Mouse (Mus musculus): ENCODE results near the gene Gm26741.
"Not testable (repeated sequence)": the region's sequence is repeated elsewhere in the genome, so short reads cannot be mapped to it uniquely, and the experiment has no call there.

Gene Gm26741

DNA sequence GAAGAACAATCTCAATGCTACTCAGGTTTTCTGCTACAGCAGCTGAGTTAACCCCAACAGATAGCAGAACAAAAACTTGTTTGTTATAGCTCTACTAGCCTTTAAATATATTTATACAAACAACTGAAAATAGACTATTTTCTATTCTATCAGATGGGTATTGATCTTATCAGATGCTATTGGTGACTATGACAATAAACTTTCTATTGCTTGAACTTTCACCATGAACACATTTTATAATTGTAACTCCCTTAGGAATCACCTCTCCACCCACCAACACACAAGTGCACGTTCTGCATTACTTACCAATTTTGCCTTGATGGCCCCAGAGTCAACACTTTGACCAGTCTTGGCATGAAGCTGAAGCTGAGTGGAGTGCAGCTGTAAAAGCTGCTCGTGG lies at the start of gene Gm26741:
Gene Gm26741 (plus strand): TSS at position 301 of the 400 bp plus-strand sequence.
- no peak for DNase-seq (ENCODE audit: low spot score)

DNA sequence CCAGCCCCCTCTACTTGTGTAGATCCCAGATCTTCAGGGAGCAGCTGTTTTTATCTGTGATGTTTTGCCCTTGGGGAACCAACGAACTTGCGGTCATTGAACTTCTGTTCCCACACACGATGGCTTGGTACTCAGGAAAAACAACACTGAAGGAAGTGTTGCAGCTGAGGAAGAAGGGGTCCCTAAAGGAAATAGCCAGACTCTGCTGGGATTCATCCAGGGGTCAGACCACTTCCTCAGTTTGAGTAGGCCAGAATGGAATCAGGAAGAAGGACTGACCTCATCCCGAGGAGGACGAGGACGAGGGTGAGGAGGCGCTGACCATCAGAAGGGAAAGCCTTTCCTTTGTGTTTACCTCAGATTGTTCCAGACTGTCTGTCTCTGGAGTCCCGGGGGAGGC lies 49.4 kb upstream of the Gm26741 start:
- DNase-seq (ENCODE audit: low spot score) = no peak

DNA sequence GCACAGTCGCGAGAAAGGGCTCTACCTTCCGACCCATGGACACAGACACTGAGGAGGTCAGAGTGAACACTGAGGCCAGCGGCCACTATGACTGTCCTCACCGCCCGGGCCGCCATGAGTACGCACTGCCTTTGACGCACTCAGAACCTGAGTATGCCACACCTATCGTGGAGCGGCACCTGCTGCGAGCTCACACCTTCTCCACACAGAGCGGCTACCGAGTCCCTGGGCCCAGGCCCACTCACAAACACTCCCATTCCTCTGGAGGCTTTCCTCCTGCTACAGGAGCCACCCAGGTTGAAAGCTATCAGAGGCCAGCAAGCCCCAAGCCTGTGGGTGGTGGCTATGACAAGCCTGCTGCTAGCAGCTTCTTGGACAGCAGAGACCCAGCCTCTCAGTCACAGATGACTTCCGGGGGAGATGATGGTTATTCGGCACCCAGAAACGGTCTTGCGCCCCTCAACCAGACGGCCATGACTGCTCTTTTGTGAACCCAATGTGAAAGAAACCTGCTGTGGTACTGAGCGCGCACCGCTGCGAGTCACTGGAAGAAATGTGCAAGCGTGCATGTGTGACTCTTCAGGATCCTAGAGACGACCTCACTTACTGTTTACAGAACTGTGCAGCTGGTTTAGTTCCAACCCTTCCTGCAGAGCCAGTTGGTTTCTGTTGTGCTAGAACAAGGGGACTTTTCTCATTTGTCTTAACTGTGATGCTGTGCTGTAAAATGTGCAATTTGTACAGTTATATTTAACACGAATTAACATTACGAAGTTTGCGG lies 38.9 kb upstream of the Gm26741 start:
- DNase-seq (ENCODE audit: low spot score) = no peak

DNA sequence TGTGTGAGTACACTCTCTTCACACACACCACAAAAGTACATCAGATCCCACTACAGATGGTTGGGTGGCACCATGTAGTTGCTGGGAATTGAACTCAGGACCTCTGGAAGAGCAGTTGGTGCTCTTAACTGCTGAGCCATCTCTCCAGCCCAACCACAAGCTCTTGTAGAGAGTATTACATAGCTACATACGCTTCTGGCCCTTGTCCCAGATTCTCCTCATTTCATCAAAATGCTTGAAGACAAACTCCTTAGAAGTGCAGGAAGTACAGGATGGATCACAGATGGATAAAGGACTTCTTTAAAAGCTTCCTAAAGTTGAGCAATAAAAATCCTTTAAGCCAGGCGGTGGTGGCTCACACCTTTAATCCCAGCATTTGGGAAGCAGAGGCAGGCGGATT lies 36.6 kb upstream of the Gm26741 start:
- DNase-seq (ENCODE audit: low spot score) = no peak

DNA sequence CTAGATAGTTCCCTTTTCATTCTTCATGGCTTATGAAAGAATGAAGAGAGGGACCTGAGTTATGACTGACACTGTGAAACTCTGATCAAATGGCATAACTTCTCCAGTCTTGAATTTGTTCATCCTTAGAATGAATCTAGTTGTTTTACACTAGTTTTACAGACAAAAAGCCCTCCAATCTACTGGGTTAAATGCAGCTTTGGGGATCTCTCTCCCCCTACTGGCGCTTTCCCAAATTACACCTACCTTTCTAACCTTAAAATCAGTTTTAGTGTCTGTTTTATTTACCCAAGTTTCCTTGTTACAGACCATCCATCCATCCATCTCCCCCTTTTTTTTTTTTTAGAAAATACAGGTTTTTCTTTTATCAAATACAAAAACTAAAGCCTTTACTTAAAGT lies 27.6 kb upstream of the Gm26741 start:
- DNase-seq (ENCODE audit: low spot score) = peak; percentile 40

DNA sequence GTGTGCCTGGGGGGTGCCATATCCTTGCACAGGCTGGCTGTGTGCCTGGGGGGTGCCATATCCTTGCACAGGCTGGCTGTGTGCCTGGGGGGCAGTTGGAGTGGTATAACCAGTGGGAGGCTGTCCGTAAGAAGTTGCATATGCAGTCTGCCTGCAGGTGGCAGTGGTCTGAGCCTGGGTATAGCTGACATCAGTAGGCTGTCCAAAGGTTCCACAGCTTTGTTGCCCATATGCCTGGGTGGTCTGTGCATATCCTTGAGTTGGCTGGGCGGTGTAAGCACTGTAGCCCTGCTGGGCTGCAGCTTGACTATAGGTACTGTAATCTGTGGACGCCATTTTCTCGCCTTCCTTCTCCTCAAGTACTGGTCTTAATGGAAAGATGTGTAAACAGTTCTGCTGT lies 15.2 kb upstream of the Gm26741 start:
- DNase-seq (ENCODE audit: low spot score) = not testable (repeated sequence)

DNA sequence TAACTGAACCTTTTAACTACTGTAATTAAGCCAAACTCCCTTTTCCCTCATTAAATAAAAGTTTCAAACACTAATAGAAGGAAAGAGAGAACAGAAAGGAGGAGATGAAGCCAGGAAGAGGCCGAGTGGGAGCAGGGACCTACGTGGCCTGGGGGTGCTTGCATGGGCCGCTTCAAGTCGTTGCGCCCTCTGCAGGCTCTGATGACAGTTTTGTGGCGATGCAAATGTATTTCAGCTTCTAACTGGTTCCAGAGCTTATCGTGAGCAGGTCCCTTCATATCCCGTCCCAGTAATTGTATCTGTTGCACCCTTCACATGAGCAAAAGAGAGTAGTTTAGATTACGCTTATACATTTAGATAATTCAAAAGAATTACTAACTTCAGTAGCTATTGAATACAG lies 5.4 kb upstream of the Gm26741 start:
- DNase-seq (ENCODE audit: low spot score) = no peak

DNA sequence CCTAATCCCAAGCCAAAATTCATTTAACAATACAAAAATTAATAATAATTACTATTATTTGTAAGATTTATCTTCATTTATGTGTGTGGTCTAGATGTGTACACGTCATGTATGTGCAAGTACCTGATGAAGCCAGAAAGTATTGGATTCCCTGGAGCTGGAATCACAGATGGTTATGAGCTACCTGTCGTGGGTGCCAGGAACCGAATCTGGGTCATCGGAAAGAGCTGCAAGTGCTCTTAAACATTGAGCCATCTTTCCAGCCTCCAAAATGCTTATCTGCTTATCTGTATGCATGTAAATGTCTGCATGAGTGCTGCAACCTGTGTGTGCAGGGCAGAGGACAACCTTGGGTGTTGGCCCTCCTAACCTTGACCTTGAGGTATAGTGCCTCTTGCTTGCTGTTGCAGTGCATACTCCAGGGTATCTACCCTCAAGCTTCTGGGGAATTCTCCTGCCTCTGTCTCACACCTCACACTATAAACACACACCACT lies 1.7 kb downstream of the Gm26741 start:
- no peak for DNase-seq (ENCODE audit: low spot score)

DNA sequence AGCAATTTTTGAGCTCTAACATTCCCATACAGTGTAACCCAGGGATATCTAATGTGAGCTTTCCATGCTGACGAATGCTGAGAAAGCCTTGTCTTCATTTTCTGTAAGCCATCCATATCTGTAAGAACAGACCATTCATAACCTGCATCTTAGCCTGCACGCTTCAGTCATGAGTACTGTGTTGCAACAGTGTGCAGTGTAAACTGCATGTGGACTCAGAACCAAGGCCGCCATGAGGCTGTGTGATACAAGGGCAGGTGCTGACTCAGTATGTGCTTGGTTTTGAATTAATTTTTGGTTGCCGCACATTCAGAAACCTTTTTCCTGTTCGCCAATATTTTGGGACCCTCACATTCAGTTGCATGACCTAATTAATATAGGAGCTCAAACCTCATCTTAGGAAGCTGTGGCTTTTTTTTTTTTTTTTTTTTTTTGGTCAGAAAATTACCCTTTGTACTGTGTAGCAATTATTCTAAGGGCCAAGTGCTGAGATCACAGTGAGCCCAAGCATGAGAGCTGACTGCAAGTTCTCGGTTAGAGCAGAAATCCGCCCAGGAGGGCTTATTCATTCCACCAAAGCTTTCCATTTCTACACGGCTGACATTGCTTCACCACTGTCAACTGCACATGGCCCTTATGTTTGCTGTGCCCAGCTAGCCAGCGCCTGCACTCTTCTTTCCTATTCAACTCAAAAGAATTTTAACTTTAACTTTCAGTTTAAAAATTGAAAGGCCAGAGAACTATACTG lies 2.5 kb downstream of the Gm26741 start:
- no peak for DNase-seq (ENCODE audit: low spot score)

DNA sequence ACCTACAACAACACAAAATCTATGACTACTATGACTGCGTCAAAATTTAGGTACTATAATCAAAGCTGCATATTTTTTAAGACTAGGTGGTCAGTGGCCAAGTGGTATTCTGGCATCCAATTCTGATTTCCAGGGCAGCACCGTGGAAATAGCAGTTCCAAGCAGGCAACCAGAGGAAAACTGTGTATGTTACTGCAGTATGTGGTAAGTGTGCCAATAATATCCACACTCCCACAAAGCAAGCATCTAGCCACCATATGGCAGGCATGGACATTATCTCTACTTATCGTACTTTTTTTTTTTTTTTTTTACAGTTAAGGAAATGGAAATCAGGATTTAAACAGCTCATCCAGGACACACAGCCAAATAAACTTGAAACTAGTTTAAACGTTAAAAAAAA lies 9.8 kb downstream of the Gm26741 start:
- DNase-seq (ENCODE audit: low spot score) = no peak

DNA sequence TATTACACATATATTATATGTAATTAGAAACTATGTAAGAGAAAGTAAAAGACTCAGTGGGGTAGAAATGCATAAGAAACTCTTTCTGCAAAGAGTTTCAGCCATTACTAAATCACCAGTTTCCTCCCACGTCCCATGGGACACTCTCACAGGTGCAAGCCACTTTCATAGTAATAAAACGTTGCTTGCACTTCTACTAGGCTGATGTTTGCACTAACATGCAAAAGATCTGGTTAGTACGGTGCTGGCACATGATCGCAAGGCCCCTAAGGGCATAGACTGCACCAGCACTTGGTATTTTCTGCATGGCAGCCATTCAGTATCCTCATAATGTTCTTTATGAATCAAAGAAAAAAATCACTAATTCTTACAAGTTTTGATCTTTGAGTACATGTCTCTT lies 15.3 kb downstream of the Gm26741 start:
- DNase-seq (ENCODE audit: low spot score) = no peak

DNA sequence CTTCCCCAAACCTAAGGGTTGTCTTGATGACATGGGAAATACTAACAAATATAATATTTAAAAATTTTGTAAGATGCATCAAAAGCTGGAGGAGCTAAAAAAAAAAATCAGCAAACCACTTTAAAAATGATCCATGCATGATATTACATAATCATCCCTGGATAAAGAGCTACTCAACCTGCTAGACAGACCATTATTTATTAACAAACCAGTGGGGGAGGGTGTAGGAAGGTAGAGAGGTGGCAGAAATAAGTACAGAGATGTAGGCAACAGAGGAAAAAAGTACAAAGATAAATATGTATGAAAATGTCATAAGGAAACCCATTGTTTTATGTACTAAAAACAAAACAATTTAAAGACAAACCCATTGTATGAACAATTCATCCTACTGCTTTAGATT lies 16.1 kb downstream of the Gm26741 start:
- no peak for DNase-seq (ENCODE audit: low spot score)

DNA sequence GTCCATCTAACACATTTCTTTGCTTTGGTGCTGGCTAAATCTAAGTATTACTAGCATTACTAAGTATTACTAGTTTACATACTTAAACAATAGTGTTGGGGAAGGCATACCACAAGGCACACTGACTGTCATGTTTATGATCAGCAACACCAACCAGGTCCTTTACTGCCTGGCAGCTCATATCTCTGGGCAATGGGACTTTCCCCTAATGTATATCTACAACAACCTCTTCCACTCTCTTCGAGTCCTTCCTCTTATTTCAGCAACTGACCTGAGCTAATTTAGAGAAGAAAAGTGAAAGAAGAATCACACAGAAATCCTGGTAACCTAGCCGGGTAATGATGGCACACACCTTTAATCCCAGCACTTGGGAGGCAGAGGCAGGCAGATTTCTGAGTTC lies 17.9 kb downstream of the Gm26741 start:
- DNase-seq (ENCODE audit: low spot score) = no peak

DNA sequence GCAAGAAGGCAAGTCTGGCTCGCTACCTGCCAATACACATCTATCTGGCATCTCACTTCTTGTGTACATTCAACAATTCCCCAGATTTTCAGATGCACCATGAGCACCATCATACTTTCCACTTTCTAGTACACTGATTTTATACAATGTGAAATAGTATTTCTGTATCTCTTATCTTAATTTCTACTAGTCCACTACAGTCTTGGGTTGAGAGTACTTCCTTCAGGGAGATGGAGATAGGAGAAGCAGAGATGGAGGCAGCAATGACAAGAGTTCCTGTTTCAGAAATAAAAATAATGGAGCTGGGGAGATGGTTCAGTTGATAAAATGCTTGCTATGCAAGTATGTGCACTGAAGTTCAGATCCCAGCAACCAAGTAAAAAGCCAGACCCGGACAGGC lies 19.2 kb downstream of the Gm26741 start:
- DNase-seq (ENCODE audit: low spot score) = no peak

DNA sequence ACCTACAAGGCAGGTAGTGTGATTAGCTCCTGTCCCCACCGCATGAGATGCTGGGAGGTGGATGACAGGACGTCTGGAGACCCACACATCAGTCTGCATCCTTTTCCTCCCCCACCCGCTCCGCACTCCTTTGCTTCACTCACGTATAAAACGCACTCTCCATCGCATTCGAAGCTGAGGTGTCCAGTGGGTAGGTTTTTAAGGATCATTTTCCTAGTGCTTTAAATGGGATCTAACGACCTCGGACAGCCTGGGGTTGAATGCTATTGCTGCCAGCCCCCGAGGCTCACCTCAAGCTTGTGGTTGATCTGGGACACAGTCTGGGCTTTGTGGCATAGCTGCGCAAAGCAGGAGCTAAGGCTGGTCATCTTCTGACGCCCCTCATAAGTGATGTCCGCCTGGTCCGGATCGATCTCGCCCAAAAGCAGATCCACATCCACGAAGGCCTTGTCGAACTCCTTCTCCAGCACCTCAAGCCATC lies 22.8 kb downstream of the Gm26741 start:
- peak; percentile 72 for DNase-seq (ENCODE audit: low spot score)

DNA sequence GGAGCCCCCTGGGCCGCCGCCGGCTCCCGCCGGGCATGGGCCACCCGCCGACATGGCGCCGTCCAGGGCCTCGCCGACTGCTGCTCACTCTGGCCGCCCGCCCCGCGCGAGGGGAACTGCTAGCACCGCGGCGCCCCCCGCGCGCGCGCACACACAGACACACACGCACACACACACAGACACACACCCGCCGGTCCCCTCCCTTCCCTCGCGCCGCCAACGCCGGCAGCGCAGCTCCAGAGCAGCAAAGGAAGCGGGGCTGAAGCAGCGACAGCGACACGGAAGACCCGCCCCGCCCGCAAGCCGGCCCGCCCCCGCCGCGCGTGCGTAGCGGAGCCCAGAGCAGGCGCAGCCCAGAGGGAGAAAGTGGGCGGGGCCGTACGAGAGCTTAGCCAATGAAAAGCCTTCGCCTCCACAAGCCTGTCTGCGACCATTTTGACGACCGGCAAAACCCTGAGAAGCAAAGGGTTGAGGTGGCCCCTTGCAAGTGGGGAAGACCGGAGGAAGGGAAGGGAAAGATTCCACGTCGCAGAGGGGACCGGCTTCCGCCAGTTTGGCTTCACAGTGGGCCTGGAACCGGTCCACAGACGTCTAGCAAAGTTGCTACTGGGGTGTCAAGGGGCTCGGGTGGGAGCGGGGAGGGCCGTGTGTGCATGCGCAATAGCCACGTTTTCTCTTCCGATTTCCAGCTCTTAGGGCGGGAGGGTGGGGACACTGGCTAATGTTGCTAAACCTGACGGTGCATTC lies 23.5 kb downstream of the Gm26741 start, which contains the start of gene Gopc:
Gene Gopc (minus strand): TSS at position 280 of the 747 bp plus-strand sequence.
- peak; percentile 100 for DNase-seq (ENCODE audit: low spot score)

DNA sequence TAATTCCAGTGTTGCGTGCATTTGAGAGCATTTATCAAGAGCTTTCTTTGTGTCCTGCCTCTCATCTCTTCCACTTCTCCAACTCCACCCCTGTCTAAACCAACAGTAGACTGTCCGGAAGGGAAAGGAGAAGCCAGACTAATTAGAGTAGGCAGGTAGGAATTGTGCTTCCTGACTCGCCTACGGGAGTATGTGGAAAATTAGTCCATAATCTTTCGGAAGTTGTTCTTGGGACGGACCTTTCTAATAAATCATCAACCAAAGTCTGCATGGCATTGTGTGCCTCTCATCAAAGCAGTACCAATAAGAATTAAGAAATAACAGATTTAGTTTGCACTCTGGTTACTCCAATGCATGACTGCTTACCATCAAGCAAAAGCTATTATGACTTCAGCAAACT lies 24.5 kb downstream of the Gm26741 start:
- no peak for DNase-seq (ENCODE audit: low spot score)

DNA sequence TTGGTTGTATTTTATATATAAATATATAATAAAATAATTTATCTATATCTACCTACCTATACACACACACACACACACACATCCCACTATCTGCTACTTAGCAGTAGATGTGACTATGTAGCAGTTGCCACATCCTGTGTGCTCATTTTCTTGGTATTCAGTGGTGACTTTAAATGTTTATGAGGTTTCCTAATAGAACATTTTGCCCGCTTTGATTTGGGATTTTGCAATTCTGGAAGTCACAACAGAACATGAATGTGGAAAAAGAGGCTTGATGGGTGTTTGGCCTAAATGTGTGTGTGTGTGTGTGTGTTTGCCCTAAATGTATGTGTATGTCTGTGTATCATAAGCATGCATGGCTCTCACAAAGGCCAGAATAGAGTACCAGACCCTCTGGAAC lies 25.0 kb downstream of the Gm26741 start:
- no peak for DNase-seq (ENCODE audit: low spot score)

DNA sequence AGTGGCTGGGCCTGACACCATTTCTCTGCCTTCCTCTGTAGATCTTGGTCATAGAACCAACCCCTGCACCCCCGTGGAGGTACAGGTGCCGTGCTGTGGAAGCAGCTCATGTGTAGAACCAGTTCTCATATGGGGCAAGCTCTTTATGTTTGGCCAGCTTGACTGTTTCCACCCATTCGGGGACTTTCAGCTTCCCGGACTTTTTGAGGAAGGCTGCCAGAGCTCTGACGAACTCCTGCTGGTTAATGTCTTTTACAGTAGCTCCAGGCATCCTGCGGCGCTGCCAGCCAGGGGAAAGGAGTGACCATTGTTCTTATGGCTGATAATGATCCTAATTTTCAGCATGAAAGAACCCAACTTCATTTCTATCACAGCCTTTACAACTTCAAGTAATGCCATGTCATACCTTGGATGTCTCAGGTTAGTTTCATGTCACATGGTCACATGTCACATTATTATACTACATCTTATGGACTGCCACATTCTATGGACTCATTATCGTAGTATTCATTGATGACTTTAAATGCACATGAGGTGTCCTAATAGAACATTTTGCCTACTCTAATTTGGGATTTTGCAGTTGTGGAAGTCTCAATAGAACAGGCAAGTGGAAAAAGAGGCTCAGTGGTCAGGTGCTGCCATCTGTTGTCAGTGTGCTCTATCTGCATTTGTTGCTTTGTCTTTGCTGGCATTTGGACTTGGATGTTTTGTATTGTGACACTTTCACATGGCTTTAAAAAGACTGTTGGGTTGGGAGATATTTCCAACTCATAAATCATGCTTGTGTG lies 26.4 kb downstream of the Gm26741 start:
- peak; percentile 79 for DNase-seq (ENCODE audit: low spot score)

DNA sequence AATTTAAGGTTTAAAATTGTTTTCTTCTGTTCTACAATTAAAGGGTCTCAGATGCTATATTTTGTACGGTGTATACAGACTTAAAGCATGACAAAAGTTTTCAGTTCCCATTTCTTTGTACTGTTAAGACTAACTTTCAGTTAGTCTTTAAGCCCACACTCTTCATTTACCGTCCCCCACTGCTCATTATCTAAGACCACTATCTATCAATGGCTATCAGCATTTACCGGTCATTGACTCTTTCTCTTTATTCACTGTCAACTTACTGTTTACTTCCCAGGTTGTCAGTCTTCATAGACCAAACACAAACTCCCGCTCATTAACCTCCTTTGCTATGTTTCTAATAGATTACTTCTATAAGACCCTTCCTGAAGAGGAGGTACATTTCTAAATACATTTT lies 28.6 kb downstream of the Gm26741 start:
- no peak for DNase-seq (ENCODE audit: low spot score)

DNA sequence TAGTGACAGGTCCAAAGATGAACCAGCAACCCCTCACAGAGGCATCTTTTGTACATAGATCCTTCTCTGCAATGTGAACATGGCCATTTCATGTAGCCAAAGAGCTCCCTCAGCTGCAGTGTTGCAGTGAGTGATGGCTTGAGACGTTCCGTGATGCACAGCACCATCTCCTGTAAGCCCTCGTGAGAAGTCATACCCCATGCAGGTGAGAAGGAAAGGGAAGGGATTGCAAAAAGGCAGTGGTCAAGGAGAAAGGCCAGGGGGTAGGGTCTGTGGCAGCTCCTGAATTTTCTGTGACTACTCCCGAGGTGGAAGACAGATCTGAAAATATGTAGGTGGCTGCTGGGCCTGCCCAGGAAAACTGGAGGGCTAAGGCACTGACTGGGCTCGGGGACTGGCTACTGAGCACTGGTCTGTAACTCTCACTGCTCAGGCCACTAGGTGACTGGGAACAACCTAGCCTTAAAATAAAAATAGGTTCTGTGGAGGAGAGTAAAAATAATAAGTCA lies 30.4 kb downstream of the Gm26741 start, which contains the start of gene Nepn:
Gene Nepn (plus strand): TSS at position 51 of the 509 bp plus-strand sequence.
- DNase-seq (ENCODE audit: low spot score) = no peak
